Mouse (Mus musculus) layer of hippocampus, postnatal 36 days (tissue): ENCODE results near the gene Olfr1246. TPM values are rescaled to one million over a fixed set of nuclear protein-coding genes. Genes with fewer than 3 reads are reported as not detected.
"Not testable (repeated sequence)": the region's sequence is repeated elsewhere in the genome, so short reads cannot be mapped to it uniquely, and the experiment has no call there.

ENCODE experiments used
- DNase-seq, 2 experiments: peaks; one replicate each; pipeline ENCODE4 v3.0.0; 2022
- total RNA-seq, 2 experiments: library from RNA; stranded (reverse); gene quantifications; 2 replicates each; pipeline ENCODE4 v1.2.3; 2021

The Olfr1246 gene
- total RNA-seq, result not detected

DNA sequence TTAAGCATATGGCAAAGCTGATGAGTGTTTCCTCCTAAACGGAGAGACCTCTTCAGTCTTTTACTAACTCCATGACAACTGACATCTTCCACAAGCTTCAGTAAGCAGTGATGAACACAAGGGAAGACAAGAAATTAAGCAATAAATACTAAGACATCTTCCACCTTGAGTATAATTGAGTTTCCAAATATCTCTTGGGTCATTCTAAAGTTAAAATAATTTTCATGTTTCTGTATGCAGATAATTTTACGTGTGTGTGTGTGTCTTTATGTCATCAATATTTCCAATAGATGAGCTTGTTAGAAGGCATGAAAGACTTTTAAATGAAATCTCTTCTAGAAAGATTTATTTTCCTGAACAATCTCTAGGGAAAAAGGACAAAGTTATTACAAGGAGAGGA is at the start of gene Olfr1246:
Gene Olfr1246 (minus strand): TSS at position 101 of the 400 bp plus-strand sequence.
- DNase-seq, result no peak

DNA sequence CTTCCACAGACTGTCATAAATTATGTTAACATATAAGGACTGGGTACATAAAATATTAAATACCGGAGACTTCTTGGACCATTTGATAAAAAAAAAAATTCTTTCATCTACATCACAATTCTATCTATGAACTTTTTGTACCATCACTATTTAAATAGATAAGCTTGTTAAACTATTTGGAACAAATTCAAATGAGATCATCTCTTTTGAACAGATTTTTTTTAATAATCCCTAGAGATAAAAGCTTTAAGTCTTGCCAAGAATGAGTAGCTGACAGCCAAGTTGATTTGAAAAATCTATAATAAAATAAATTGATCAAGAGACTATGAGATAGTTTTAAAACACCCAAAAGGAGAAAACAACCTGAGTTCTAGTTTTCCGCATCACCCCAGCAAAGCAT is 41.9 kb upstream of the Olfr1246 start, which contains the start of gene Olfr1249:
Gene Olfr1249 (minus strand): TSS at position 101 of the 400 bp plus-strand sequence.
- no peak for DNase-seq

DNA sequence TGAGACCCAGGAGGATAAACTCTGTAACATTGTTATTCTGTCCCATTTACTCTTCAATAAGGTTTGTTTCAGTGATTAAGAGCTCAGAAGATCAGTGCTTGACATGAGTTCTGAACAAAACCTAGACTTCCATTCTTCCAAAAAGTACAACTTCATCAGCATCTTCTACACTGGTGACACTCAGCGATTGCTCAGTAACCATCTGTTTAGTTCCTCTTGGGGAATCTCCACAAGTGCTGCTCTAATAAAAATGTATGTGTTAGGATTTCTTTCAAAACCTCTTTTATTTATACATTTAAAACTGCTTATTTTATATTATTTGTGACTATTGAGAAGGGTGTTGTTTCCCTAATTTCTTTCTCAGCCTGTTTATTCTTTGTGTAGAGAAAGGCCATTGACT is 25.2 kb upstream of the Olfr1246 start, which contains the start of gene Olfr1248:
Gene Olfr1248 (minus strand): TSS at position 101 of the 400 bp plus-strand sequence.
- DNase-seq, result not testable (repeated sequence)

DNA sequence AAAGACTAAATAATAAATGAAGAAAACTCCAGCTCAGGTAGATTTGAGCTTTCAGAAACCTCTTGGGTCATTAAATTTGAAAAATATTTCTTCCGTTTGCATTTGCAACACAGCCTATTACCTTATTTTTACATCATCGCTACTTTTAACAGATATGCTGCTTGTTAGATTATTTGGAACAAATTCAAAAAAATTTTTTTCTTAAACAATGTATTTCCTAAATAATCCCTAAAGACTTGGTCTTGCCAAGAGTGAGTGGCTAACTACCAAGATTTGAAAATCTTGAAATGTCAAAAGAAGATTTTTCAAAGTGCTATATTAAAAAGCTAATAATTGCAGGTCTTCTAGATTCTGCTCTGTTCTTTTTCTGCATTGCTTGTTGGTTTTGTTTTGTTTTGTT is 21.1 kb upstream of the Olfr1246 start, which contains the start of gene Olfr1247:
Gene Olfr1247 (minus strand): TSS at position 101 of the 400 bp plus-strand sequence.
- no peak for DNase-seq

DNA sequence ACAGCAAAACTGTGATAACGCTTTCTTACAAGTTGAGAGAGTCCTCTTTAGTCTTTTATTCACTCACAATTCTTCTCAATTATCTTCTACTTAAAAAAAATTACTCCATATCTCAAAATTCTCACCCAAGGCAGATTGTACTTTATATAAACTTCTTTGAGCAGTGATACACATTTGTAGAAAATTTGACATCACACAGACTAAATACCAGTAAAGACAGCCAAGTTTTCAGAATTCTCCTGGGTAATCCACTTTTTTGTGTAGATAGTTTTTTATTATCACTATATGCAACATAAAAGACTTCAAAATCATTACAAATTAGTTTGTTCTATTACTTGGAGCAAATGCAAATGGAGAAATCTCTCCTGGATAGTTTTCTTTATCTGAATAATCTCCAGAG is 14.6 kb downstream of the Olfr1246 start, which contains the start of gene Olfr1245:
Gene Olfr1245 (minus strand): TSS at position 101 of the 400 bp plus-strand sequence.
- DNase-seq, result no peak

DNA sequence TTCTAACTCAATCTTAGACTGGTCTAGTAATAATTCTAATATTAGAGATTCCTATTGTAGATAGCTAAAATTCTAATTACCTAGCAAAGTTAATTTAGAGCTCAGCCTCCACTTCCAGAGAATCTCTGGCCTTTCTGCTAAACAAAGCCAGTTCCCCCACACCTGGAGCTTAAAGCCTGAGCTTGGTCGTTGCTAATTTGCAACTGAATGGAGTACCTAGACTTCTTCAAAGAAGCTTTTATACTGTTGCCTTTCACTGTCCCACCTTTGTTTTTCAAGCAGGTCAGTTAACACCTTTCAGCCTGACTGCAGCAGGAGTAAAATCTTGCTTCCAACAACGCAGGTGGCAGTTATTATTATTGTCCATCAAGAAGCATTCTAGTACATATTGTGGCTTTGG is 30.3 kb downstream of the Olfr1246 start:
- not testable (repeated sequence) for DNase-seq

DNA sequence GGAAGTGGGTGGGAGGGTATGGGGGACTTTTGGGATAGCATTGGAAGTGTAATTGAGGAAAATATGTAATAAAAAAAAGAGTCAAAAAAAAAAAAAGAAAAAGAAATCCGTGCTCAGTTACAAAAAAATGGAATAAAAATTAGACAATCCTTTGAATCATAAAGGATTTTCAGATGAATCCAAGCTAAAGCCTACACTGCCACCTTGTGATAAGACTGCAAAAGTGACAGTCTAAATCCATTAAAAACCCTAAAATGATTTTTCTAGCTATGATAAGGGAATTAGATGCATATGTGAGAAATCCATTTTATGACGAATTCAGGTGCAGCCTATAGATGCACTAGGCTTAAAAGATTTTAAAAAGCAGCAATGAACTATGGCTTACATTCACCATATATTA is 48.4 kb downstream of the Olfr1246 start:
- no peak for DNase-seq

DNA sequence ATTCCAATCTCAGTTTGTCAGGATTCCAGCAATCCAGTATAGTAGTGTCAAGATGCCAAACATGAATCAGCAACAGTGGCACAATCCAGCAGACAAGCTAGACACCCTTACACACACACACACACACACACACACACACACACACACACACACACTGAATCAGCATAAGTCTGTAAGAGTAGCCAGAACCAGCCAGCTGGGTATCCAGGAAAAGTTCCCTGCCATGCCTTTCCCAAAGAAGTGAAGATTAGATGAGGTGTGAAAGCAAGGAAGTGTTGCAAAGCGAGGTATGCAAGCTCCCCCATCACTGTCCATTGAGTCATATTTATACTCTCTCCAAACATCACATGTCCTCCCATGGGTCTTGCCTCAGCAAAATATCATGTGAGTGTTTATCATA is 53.0 kb downstream of the Olfr1246 start:
- no peak for DNase-seq

Other genes starting within 250 kb of the Olfr1246 start
- not detected for gene Olfr1234, start 228.3 kb downstream of the Olfr1246 start, total RNA-seq
- gene Olfr1238, start 183.5 kb downstream of the Olfr1246 start, total RNA-seq, result not detected
- not detected for gene Olfr1239, start 172.8 kb downstream of the Olfr1246 start, total RNA-seq
- not detected for gene Olfr1240, start 150.2 kb downstream of the Olfr1246 start, total RNA-seq
- not detected for gene Olfr1241, start 106.0 kb downstream of the Olfr1246 start, total RNA-seq
- not detected for gene Olfr1242, start 94.8 kb downstream of the Olfr1246 start, total RNA-seq
- gene Olfr1243, start 61.7 kb downstream of the Olfr1246 start, total RNA-seq, result not detected
- not detected for gene Olfr1245, start 14.7 kb downstream of the Olfr1246 start, total RNA-seq
- gene Olfr1247, start 21.0 kb upstream of the Olfr1246 start, total RNA-seq, result under 1 TPM; 0.08 to 0.10 TPM
- gene Olfr1248, start 25.1 kb upstream of the Olfr1246 start, total RNA-seq, result not detected
- not detected for gene Olfr1249, start 41.8 kb upstream of the Olfr1246 start, total RNA-seq
- gene Olfr1250, start 68.3 kb upstream of the Olfr1246 start, total RNA-seq, result under 1 TPM in 1 of 2 experiments, not detected in 1; 0.10 TPM
- gene Olfr1251, start 78.8 kb upstream of the Olfr1246 start, total RNA-seq, result not detected
- not detected for gene Olfr1252, start 131.9 kb upstream of the Olfr1246 start, total RNA-seq
- not detected for gene Olfr1253, start 163.9 kb upstream of the Olfr1246 start, total RNA-seq
- gene Olfr1254, start 200.5 kb upstream of the Olfr1246 start, total RNA-seq, result not detected
- gene Olfr1255, start 218.9 kb upstream of the Olfr1246 start, total RNA-seq, result not detected
- under 1 TPM in 1 of 2 experiments, not detected in 1; 0.05 TPM for gene Olfr1256, start 248.4 kb upstream of the Olfr1246 start, total RNA-seq